Mouse (Mus musculus) bone marrow, adult 2 months (tissue): Measurements from ENCODE around the gene Gon4l.

Experiments used
- CTCF ChIP-seq: fragments of 200-500 bp; IDR thresholded peaks from 2 replicates; pipeline ENCODE4 v1.5.1; 2011; ENCODE audit warnings: low read length, control low read depth; ENCODE audit not compliant: control insufficient read depth, insufficient read depth
- POLR2A ChIP-seq: fragments of 200-500 bp; IDR thresholded peaks from 2 replicates; pipeline ENCODE4 v1.6.1; 2011; ENCODE audit warnings: low read depth, mild to moderate bottlenecking, control low read depth, low read length, borderline replicate concordance; ENCODE audit not compliant: control insufficient read depth

- TF ChIP-seq CTCF (no peak), POLR2A (no peak)
Measured at GRCm38 (mm10) chr3:88939749-88940148, 104.7 kb downstream of the Gon4l start.
